10 mouse cellular contexts compared by ENCODE assay signal in the genomic region with DNA sequence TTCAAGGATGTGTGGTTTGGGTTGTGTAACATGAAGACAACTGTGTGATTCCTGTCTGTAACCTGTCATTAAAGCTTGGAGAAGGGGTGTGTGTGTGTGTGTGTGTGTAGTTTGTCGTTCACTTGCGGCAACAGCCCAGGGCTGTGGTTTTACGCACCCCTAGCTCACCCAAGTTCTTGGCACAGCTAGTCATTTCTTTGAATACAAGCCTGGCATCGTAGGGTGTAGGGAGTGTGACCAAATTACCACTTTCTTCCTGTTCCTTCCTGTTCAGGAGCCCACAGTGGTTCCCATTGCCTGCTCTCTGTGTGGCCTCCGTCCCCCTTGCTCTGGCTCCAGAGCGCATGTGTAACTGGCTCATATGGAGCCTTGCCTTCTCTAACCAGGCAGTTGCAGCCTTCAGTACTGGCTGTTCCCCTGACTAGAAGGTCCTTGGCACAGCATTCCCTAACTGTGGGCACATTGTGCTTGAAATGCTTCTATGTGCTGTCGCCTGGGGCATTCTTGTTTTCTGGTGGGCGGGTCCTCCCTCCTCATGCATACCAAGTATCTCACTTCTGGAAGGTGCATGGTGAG.
DNase-seq lines count a peak whose midpoint lies in the region; ATAC-seq and TF ChIP-seq lines count a peak whose summit lies in the region.
"Had no signal": no experiment of that assay in that cellular context is flagged by ENCODE, and none has a peak within 500 bp of the region (broad histone marks: within the 10 kb centered on the region; RNA-seq: fewer than 3 reads in every experiment).

No protein-coding gene starts in this region.

- H3K4me3 ChIP-seq in hindbrain, embryonic 12.5 days = no peak overlapping the region
- no peak overlapping the region for H3K4me3 ChIP-seq in hindbrain, embryonic 10.5 days
- no peak overlapping the region for H3K4me3 ChIP-seq in midbrain, embryonic 13.5 days (replicated peaks)
- no peak overlapping the region for H3K4me3 ChIP-seq in midbrain, embryonic 10.5 days
- no peak overlapping the region for H3K4me3 ChIP-seq in forebrain, embryonic 15.5 days
- no peak overlapping the region for H3K4me3 ChIP-seq in midbrain, postnatal 0 days (ENCODE audit: low read depth, low read length)
- H3K4me3 ChIP-seq: heart, adult 2 months had no signal

- no peak for DNase-seq in hindbrain, embryonic 10.5 days (ENCODE audit: low spot score)
- DNase-seq in midbrain, embryonic 10.5 days (ENCODE audit: low spot score) = no peak
- DNase-seq in midbrain, postnatal 0 days (ENCODE audit: low spot score) = peak; percentile 57
- no peak for DNase-seq in kidney, postnatal 10 days
- DNase-seq in c-Kit-positive CD71-positive TER-119-positive erythroid progenitor cells, embryonic 14.5 days (ENCODE audit: low spot score) = no peak
- DNase-seq: adrenal gland, postnatal 10 days; heart, adult 2 months had no signal

- H3K9me3 ChIP-seq in hindbrain, embryonic 12.5 days (replicated peaks) = no peaks in the 10 kb centered on the region
- H3K9me3 ChIP-seq in hindbrain, embryonic 10.5 days = no peaks in the 10 kb centered on the region
- H3K9me3 ChIP-seq in midbrain, embryonic 13.5 days = no peaks in the 10 kb centered on the region
- no peaks in the 10 kb centered on the region for H3K9me3 ChIP-seq in midbrain, embryonic 10.5 days (replicated peaks)
- H3K9me3 ChIP-seq in forebrain, embryonic 15.5 days = no peaks in the 10 kb centered on the region
- no peaks in the 10 kb centered on the region for H3K9me3 ChIP-seq in midbrain, postnatal 0 days (ENCODE audit: low read length)

- H3K4me1 ChIP-seq in hindbrain, embryonic 12.5 days = peaks cover 27% of the 10 kb centered on the region
- peaks cover 33% of the 10 kb centered on the region for H3K4me1 ChIP-seq in hindbrain, embryonic 10.5 days (replicated peaks)
- H3K4me1 ChIP-seq in midbrain, embryonic 13.5 days (replicated peaks) = peaks cover 32% of the 10 kb centered on the region
- H3K4me1 ChIP-seq in midbrain, embryonic 10.5 days = peaks cover 21% of the 10 kb centered on the region
- H3K4me1 ChIP-seq in forebrain, embryonic 15.5 days = peaks cover 20% of the 10 kb centered on the region
- peaks cover 4% of the 10 kb centered on the region for H3K4me1 ChIP-seq in midbrain, postnatal 0 days (ENCODE audit: insufficient read depth, low read length)

- H3K27me3 ChIP-seq in hindbrain, embryonic 12.5 days = no peaks in the 10 kb centered on the region
- H3K27me3 ChIP-seq in hindbrain, embryonic 10.5 days (ENCODE audit: insufficient read depth, poor library complexity, severe bottlenecking) = no peaks in the 10 kb centered on the region
- H3K27me3 ChIP-seq in midbrain, embryonic 13.5 days = no peaks in the 10 kb centered on the region
- no peaks in the 10 kb centered on the region for H3K27me3 ChIP-seq in midbrain, embryonic 10.5 days (ENCODE audit: low read depth, poor library complexity, severe bottlenecking)
- no peaks in the 10 kb centered on the region for H3K27me3 ChIP-seq in forebrain, embryonic 15.5 days
- H3K27me3 ChIP-seq in midbrain, postnatal 0 days (ENCODE audit: insufficient read depth, low read length) = no peaks in the 10 kb centered on the region

- no peak overlapping the region for H3K4me2 ChIP-seq in hindbrain, embryonic 12.5 days (replicated peaks)
- no peak overlapping the region for H3K4me2 ChIP-seq in midbrain, embryonic 13.5 days (replicated peaks)
- no peak overlapping the region for H3K4me2 ChIP-seq in forebrain, embryonic 15.5 days (replicated peaks)
- peak overlapping the region; percentile 4; the same call in 1 of the 2 replicates for H3K4me2 ChIP-seq in midbrain, postnatal 0 days (ENCODE audit: low read depth, low read length, poor library complexity, severe bottlenecking)

- 0 out of 2 replicates have a peak overlapping the region, but pooled peaks have one; percentile 25 for H3K27ac ChIP-seq in hindbrain, embryonic 12.5 days
- no peak overlapping the region for H3K27ac ChIP-seq in hindbrain, embryonic 10.5 days
- H3K27ac ChIP-seq in midbrain, embryonic 13.5 days = no peak overlapping the region
- H3K27ac ChIP-seq in midbrain, embryonic 10.5 days (replicated peaks) = no peak overlapping the region
- H3K27ac ChIP-seq in forebrain, embryonic 15.5 days (replicated peaks) = peak overlapping the region; percentile 48; the same call in 1 of the 2 replicates
- H3K27ac ChIP-seq in midbrain, postnatal 0 days (ENCODE audit: low read depth, low read length) = peak overlapping the region; percentile 26; the same call in 1 of the 2 replicates
- H3K27ac ChIP-seq: heart, adult 2 months had no signal

- TF ChIP-seq CTCF in midbrain, postnatal 0 days (IDR thresholded peaks at IDR 0.05) = no peak

- ATAC-seq in hindbrain, embryonic 12.5 days (ENCODE audit: low FRiP score) = no peak
- peak; percentile 32; the same call in 1 of the 2 replicates for ATAC-seq in midbrain, embryonic 13.5 days
- peak; percentile 68 for ATAC-seq in forebrain, embryonic 15.5 days (replicated peaks)
- ATAC-seq in midbrain, postnatal 0 days (ENCODE audit: low FRiP score) = no peak

- 87% methylated on average over 8 of the region's 8 CpGs for WGBS in hindbrain, embryonic 12.5 days
- WGBS in hindbrain, embryonic 10.5 days = 91% methylated on average over 8 of the region's 8 CpGs
- WGBS in midbrain, embryonic 13.5 days = 88% methylated on average over 8 of the region's 8 CpGs
- 88% methylated on average over 8 of the region's 8 CpGs for WGBS in midbrain, embryonic 10.5 days
- 43% methylated on average over 8 of the region's 8 CpGs for WGBS in forebrain, embryonic 15.5 days
- WGBS in midbrain, postnatal 0 days = 72% methylated on average over 8 of the region's 8 CpGs

- no peak overlapping the region for H3K9ac ChIP-seq in hindbrain, embryonic 12.5 days
- H3K9ac ChIP-seq in midbrain, embryonic 13.5 days (replicated peaks) = no peak overlapping the region
- no peak overlapping the region for H3K9ac ChIP-seq in forebrain, embryonic 15.5 days (replicated peaks)
- H3K9ac ChIP-seq in midbrain, postnatal 0 days (replicated peaks; ENCODE audit: low read length, poor library complexity, severe bottlenecking) = no peak overlapping the region

- H3K36me3 ChIP-seq in hindbrain, embryonic 12.5 days = no peaks in the 10 kb centered on the region
- H3K36me3 ChIP-seq in hindbrain, embryonic 10.5 days = peaks cover 7% of the 10 kb centered on the region; the same call in 1 of the 2 replicates
- 0 out of 2 replicates have a peak, but pooled peaks cover 6% of the 10 kb centered on the region for H3K36me3 ChIP-seq in midbrain, embryonic 13.5 days
- peaks cover 10% of the 10 kb centered on the region for H3K36me3 ChIP-seq in midbrain, embryonic 10.5 days
- H3K36me3 ChIP-seq in forebrain, embryonic 15.5 days = no peaks in the 10 kb centered on the region
- H3K36me3 ChIP-seq in midbrain, postnatal 0 days (ENCODE audit: insufficient read depth, low read length) = no peaks in the 10 kb centered on the region

Comparison
In these comparisons a context has a peak if more than half of its experiments do, and no peak if none do; other contexts are left out.
1. ATAC-seq: peak in midbrain, embryonic 13.5 days (single experiment) and forebrain, embryonic 15.5 days (single experiment); none in hindbrain, embryonic 12.5 days (single experiment) and midbrain, postnatal 0 days (single experiment).
2. H3K27ac ChIP-seq: peak in hindbrain, embryonic 12.5 days (single experiment), forebrain, embryonic 15.5 days (single experiment) and midbrain, postnatal 0 days (single experiment); none in hindbrain, embryonic 10.5 days (single experiment), midbrain, embryonic 13.5 days (single experiment) and midbrain, embryonic 10.5 days (single experiment).